Mouse (Mus musculus): ENCODE measurements around the gene Il34. TPM values are rescaled to one million over a fixed set of nuclear protein-coding genes. Genes with fewer than 3 reads are reported as not detected.
A peak's percentile ranks its signal among the peaks of the same experiment; 100 is the strongest.

Gene Il34
- polyA plus RNA-seq, 1 experiment from 2014 or later = 8.8 TPM

- Histone ChIP-seq H3K4me3 (ENCODE audit: low read length) (no peak overlapping the region), H3K36me3 (ENCODE audit: control insufficient read depth, insufficient read depth, low read length) (peaks cover 10% of the 10 kb centered on the region; the same call in 1 of the 2 replicates), H3K4me1 (ENCODE audit: control insufficient read depth, insufficient read depth, low read depth, low read length) (peaks cover 60% of the 10 kb centered on the region), H3K9ac (ENCODE audit: low read depth, low read length) (peak overlapping the region; percentile 35; the same call in 1 of the 2 replicates), H3K4me2 (ENCODE audit: low read length) (no peak overlapping the region), H3K27me3 (replicated peaks; ENCODE audit: control insufficient read depth, insufficient read depth, low read length) (no peaks in the 10 kb centered on the region), H3K27ac (ENCODE audit: low read depth, low read length) (peak overlapping the region; percentile 79), H3K9me3 (ENCODE audit: control insufficient read depth, low read length) (no peaks in the 10 kb centered on the region)
- WGBS = 39% methylated on average over 4 of the region's 4 CpGs
- peak; percentile 63 for ATAC-seq
Measured at GRCm38 (mm10) chr8:110716075-110716474, 89.6 kb downstream of the Il34 start.

- H3K36me3 ChIP-seq (ENCODE audit: control insufficient read depth, insufficient read depth, low read length) = peaks cover 10% of the 10 kb centered on the region; the same call in 1 of the 2 replicates
- H3K27me3 ChIP-seq (replicated peaks; ENCODE audit: control insufficient read depth, insufficient read depth, low read length) = no peaks in the 10 kb centered on the region
- H3K9me3 ChIP-seq (ENCODE audit: control insufficient read depth, low read length) = no peaks in the 10 kb centered on the region
- peak overlapping the region; percentile 38; the same call in 1 of the 2 replicates for H3K9ac ChIP-seq (ENCODE audit: low read depth, low read length)
- WGBS = 59% methylated on average over 15 of the region's 15 CpGs
- ATAC-seq = no peak
- no peak overlapping the region for H3K4me2 ChIP-seq (ENCODE audit: low read length)
- peaks cover 53% of the 10 kb centered on the region for H3K4me1 ChIP-seq (ENCODE audit: control insufficient read depth, insufficient read depth, low read depth, low read length)
- no peak overlapping the region for H3K4me3 ChIP-seq (ENCODE audit: low read length)
- H3K27ac ChIP-seq (ENCODE audit: low read depth, low read length) = peak overlapping the region; percentile 79
Measured at GRCm38 (mm10) chr8:110714827-110715519, 90.8 kb downstream of the Il34 start.

DNA sequence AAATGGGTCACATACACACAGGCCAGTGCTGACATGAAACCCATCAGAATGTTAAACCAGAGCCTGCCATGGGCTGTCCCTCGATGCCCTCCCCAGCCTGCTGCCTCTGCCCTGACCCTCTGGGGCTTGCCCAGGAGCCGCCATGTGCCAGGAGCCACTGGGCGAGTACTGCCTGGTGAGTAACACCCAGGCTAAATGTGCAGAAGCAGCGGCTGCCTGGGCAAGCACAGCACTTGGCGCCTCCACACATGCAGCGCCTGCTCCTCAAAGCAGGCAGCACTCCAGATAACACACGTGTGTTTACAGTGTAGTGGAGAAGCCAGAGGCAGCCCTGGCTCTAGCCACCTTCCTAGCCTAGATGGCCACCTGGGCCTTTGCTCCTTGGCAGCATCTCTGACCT is 92.7 kb downstream of the Il34 start:
- whole genome bisulfite sequencing = 85% methylated on average over 7 of the region's 7 CpGs
- no peak overlapping the region for H3K27ac ChIP-seq (ENCODE audit: low read depth, low read length)
- H3K36me3 ChIP-seq (ENCODE audit: control insufficient read depth, insufficient read depth, low read length) = peaks cover 10% of the 10 kb centered on the region; the same call in 1 of the 2 replicates
- H3K4me1 ChIP-seq (ENCODE audit: control insufficient read depth, insufficient read depth, low read depth, low read length) = peaks cover 40% of the 10 kb centered on the region
- no peak overlapping the region for H3K4me2 ChIP-seq (ENCODE audit: low read length)
- no peaks in the 10 kb centered on the region for H3K9me3 ChIP-seq (ENCODE audit: control insufficient read depth, low read length)
- H3K27me3 ChIP-seq (replicated peaks; ENCODE audit: control insufficient read depth, insufficient read depth, low read length) = no peaks in the 10 kb centered on the region
- ATAC-seq = no peak
- H3K9ac ChIP-seq (ENCODE audit: low read depth, low read length) = no peak overlapping the region
- H3K4me3 ChIP-seq (ENCODE audit: low read length) = no peak overlapping the region

DNA sequence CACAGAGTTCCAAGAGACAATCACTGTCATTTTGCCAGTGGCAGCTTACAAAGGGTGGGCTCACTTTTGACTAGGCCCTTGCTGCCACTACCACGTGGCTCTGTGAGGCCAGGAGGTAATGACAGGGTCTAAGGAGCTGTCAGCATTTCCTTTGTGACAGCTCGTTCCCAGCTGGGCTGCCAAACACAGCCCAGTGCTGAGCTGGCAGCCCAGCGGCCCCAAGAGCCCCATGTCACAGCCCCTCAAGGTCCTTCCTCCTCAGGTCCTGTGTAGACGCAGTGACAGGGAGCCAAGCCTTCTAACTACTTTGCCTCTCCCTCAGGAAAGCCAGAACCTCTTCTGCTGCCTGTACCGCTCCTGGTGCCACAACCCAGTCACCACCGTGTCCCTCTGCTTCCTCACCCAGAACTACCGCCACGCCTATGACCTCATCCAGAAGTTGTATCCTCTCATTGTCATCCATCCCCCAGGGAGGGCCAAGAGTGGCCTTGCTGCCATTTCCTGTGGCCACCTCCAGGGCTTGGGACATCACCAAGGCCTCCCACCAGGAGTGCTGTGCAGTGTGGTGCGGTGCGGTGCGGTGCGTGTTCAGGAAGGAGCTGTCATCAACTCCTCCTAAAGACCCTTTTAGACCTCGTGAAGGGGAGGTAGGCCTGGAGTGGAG is 94.3 kb downstream of the Il34 start:
- peaks cover 30% of the 10 kb centered on the region for H3K4me1 ChIP-seq (ENCODE audit: control insufficient read depth, insufficient read depth, low read depth, low read length)
- no peak overlapping the region for H3K4me2 ChIP-seq (ENCODE audit: low read length)
- no peak overlapping the region for H3K4me3 ChIP-seq (ENCODE audit: low read length)
- no peaks in the 10 kb centered on the region for H3K9me3 ChIP-seq (ENCODE audit: control insufficient read depth, low read length)
- H3K27me3 ChIP-seq (replicated peaks; ENCODE audit: control insufficient read depth, insufficient read depth, low read length) = no peaks in the 10 kb centered on the region
- H3K27ac ChIP-seq (ENCODE audit: low read depth, low read length) = peak overlapping the region; percentile 12
- 73% methylated on average over 12 of the region's 13 CpGs for WGBS
- no peak overlapping the region for H3K9ac ChIP-seq (ENCODE audit: low read depth, low read length)
- ATAC-seq = peak; percentile 69
- H3K36me3 ChIP-seq (ENCODE audit: control insufficient read depth, insufficient read depth, low read length) = peaks cover 10% of the 10 kb centered on the region; the same call in 1 of the 2 replicates

DNA sequence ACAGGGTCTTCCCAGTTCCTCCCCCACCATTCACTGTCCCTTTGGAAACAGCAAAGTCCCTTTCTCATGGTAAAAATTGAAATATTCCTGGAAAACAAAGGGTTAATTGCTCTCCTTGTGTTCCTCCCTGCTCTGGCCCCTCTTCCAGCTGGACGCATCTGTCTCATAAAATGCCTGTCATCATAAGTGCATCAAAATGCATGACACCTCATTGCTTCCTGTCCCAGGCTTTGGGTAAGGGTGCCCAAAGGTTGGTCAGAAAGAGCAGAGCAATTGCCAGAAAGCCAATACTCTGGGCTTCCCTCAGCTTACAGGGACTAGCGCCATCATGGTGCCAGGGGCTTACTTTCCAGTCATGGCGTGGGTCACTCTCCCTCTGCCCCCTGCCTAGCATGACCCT is 95.1 kb downstream of the Il34 start:
- Histone ChIP-seq H3K4me1 (ENCODE audit: control insufficient read depth, insufficient read depth, low read depth, low read length) (peaks cover 25% of the 10 kb centered on the region), H3K9me3 (ENCODE audit: control insufficient read depth, low read length) (no peaks in the 10 kb centered on the region), H3K9ac (ENCODE audit: low read depth, low read length) (no peak overlapping the region), H3K27me3 (replicated peaks; ENCODE audit: control insufficient read depth, insufficient read depth, low read length) (no peaks in the 10 kb centered on the region), H3K27ac (ENCODE audit: low read depth, low read length) (no peak overlapping the region), H3K4me3 (ENCODE audit: low read length) (no peak overlapping the region), H3K4me2 (ENCODE audit: low read length) (no peak overlapping the region), H3K36me3 (ENCODE audit: control insufficient read depth, insufficient read depth, low read length) (peaks cover 10% of the 10 kb centered on the region; the same call in 1 of the 2 replicates)
- 62% methylated on average over 3 of the region's 3 CpGs for whole genome bisulfite sequencing
- no peak for ATAC-seq

DNA sequence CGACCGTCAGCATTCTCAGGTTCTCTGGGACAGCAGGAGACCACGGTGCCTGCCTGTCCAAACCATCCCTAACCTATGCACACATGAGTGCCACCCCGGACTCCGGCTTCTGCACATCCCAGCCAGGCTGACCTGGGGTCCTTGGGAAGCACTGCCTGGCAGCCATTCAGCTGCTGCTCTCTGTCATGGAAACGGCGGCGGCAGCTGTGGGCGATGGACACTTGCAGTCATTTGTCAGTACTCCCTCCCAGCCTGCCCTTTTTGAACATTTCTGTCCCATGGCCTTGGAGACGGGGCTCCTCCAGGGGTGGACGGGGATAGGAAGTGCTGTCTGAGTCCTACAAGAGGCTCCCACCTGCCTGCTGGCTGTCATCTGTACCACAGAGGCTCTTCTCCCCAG is 97.3 kb downstream of the Il34 start:
- Histone ChIP-seq H3K4me2 (ENCODE audit: low read length) (no peak overlapping the region), H3K9me3 (ENCODE audit: control insufficient read depth, low read length) (no peaks in the 10 kb centered on the region), H3K27ac (ENCODE audit: low read depth, low read length) (no peak overlapping the region), H3K4me1 (ENCODE audit: control insufficient read depth, insufficient read depth, low read depth, low read length) (peaks cover 22% of the 10 kb centered on the region), H3K36me3 (ENCODE audit: control insufficient read depth, insufficient read depth, low read length) (peaks cover 10% of the 10 kb centered on the region; the same call in 1 of the 2 replicates), H3K4me3 (ENCODE audit: low read length) (no peak overlapping the region), H3K9ac (ENCODE audit: low read depth, low read length) (0 out of 2 replicates have a peak overlapping the region, but pooled peaks have one; percentile 32), H3K27me3 (replicated peaks; ENCODE audit: control insufficient read depth, insufficient read depth, low read length) (no peaks in the 10 kb centered on the region)
- no peak for ATAC-seq
- 65% methylated on average over 11 of the region's 11 CpGs for WGBS

GRCm38 (mm10) chr8:110706288-110706870 is 99.3 kb downstream of the Il34 start:
- H3K9me3 ChIP-seq (ENCODE audit: control insufficient read depth, low read length) = no peaks in the 10 kb centered on the region
- peaks cover 36% of the 10 kb centered on the region for H3K4me1 ChIP-seq (ENCODE audit: control insufficient read depth, insufficient read depth, low read depth, low read length)
- H3K4me2 ChIP-seq (ENCODE audit: low read length) = no peak overlapping the region
- no peaks in the 10 kb centered on the region for H3K27me3 ChIP-seq (replicated peaks; ENCODE audit: control insufficient read depth, insufficient read depth, low read length)
- 0 out of 2 replicates have a peak, but pooled peaks cover 2% of the 10 kb centered on the region for H3K36me3 ChIP-seq (ENCODE audit: control insufficient read depth, insufficient read depth, low read length)
- ATAC-seq = no peak
- H3K4me3 ChIP-seq (ENCODE audit: low read length) = no peak overlapping the region
- WGBS = 90% methylated on average over 3 of the region's 3 CpGs
- peak overlapping the region; percentile 63 for H3K27ac ChIP-seq (ENCODE audit: low read depth, low read length)
- no peak overlapping the region for H3K9ac ChIP-seq (ENCODE audit: low read depth, low read length)

GRCm38 (mm10) chr8:110705391-110706287 is 100.1 kb downstream of the Il34 start:
- Histone ChIP-seq H3K4me3 (ENCODE audit: low read length) (no peak overlapping the region), H3K27me3 (replicated peaks; ENCODE audit: control insufficient read depth, insufficient read depth, low read length) (no peaks in the 10 kb centered on the region), H3K4me1 (ENCODE audit: control insufficient read depth, insufficient read depth, low read depth, low read length) (peaks cover 34% of the 10 kb centered on the region), H3K36me3 (ENCODE audit: control insufficient read depth, insufficient read depth, low read length) (no peaks in the 10 kb centered on the region), H3K4me2 (ENCODE audit: low read length) (no peak overlapping the region), H3K9ac (ENCODE audit: low read depth, low read length) (no peak overlapping the region), H3K9me3 (ENCODE audit: control insufficient read depth, low read length) (no peaks in the 10 kb centered on the region), H3K27ac (ENCODE audit: low read depth, low read length) (peak overlapping the region; percentile 63)
- WGBS = 61% methylated on average over 14 of the region's 14 CpGs
- ATAC-seq = peak; percentile 50

Measured in hindbrain, embryonic 16.5 days (tissue).